Mouse (Mus musculus) Muller cell, postnatal 12 days (primary cell): ENCODE data around the gene Scg5.

ENCODE experiments used
- DNase-seq: peaks from one replicate; pipeline ENCODE4 v3.0.0-alpha.2; 2015; ENCODE audit errors: inconsistent ontology term

The Scg5 gene

GRCm38 (mm10) chr2:113806851-113807577 lies 21.9 kb downstream of the Scg5 start:
- no peak for DNase-seq

GRCm38 (mm10) chr2:113805765-113806164 lies 23.2 kb downstream of the Scg5 start:
- no peak for DNase-seq

GRCm38 (mm10) chr2:113803753-113804152 lies 25.2 kb downstream of the Scg5 start:
- no peak for DNase-seq

- DNase-seq = no peak
These were observed 28.1 kb downstream of the Scg5 start for GRCm38 (mm10) chr2:113800846-113801245.

- DNase-seq = no peak
These were observed 30.3 kb downstream of the Scg5 start for GRCm38 (mm10) chr2:113798605-113799004.

- no peak for DNase-seq
These were observed 33.7 kb downstream of the Scg5 start for GRCm38 (mm10) chr2:113795186-113795585.

GRCm38 (mm10) chr2:113793521-113793920 lies 35.4 kb downstream of the Scg5 start:
- DNase-seq = no peak

- no peak for DNase-seq
These were observed 40.0 kb downstream of the Scg5 start for GRCm38 (mm10) chr2:113788821-113789387.

GRCm38 (mm10) chr2:113787882-113788281 lies 41.0 kb downstream of the Scg5 start:
- DNase-seq = no peak

GRCm38 (mm10) chr2:113784851-113785250 lies 44.1 kb downstream of the Scg5 start:
- no peak for DNase-seq

GRCm38 (mm10) chr2:113781521-113781920 lies 47.4 kb downstream of the Scg5 start:
- peak; percentile 85 for DNase-seq

- DNase-seq = no peak
These were observed 47.8 kb downstream of the Scg5 start for GRCm38 (mm10) chr2:113781107-113781506.

- no peak for DNase-seq
These were observed 49.6 kb downstream of the Scg5 start for GRCm38 (mm10) chr2:113779336-113779735.

- no peak for DNase-seq
These were observed 50.9 kb downstream of the Scg5 start for GRCm38 (mm10) chr2:113778036-113778435.

GRCm38 (mm10) chr2:113776297-113776696 lies 52.6 kb downstream of the Scg5 start:
- DNase-seq = no peak

GRCm38 (mm10) chr2:113774150-113774805 lies 54.6 kb downstream of the Scg5 start:
- DNase-seq = no peak

- peak; percentile 62 for DNase-seq
These were observed 60.2 kb downstream of the Scg5 start for GRCm38 (mm10) chr2:113768541-113769303.

GRCm38 (mm10) chr2:113765885-113766284 lies 63.0 kb downstream of the Scg5 start:
- DNase-seq = peak; percentile 44

GRCm38 (mm10) chr2:113764968-113765367 lies 64.0 kb downstream of the Scg5 start:
- peak; percentile 66 for DNase-seq

- peak; percentile 66 for DNase-seq
These were observed 70.4 kb downstream of the Scg5 start, which contains the start of gene Grem1 for GRCm38 (mm10) chr2:113758311-113759161. Gene Grem1 (minus strand): TSS chr2:113758646.
